Mouse (Mus musculus) liver, embryonic 16.5 days (tissue): Measurements from ENCODE around the gene Oxa1l. TPM values are rescaled to one million over a fixed set of nuclear protein-coding genes. Genes with fewer than 3 reads are reported as not detected.

Experiments used
- ATAC-seq: fragments of 200-750 bp; cut with Nextera tagmentation; 2 replicates; pipeline ENCODE4 v1.8.0; 2017; ENCODE audit warnings: low read depth, mild to moderate bottlenecking, moderate number of reproducible peaks, moderate library complexity
- H3K27ac ChIP-seq: fragments of 300-500 bp; sonication (generic); 2 replicates; pipeline ENCODE4 v1.5.1; 2014; ENCODE audit warnings: mild to moderate bottlenecking, low read length
- H3K27me3 ChIP-seq: fragments of 300-500 bp; sonication (generic); 2 replicates; pipeline ENCODE4 v1.6.1; 2014; ENCODE audit warnings: low read depth, low read length, mixed read lengths; ENCODE audit not compliant: control insufficient read depth, insufficient read depth
- H3K36me3 ChIP-seq: fragments of 300-500 bp; sonication (generic); 2 replicates; pipeline ENCODE4 v1.6.1; 2014; ENCODE audit warnings: mild to moderate bottlenecking; ENCODE audit not compliant: control insufficient read depth, insufficient read depth
- H3K4me1 ChIP-seq: fragments of 300-500 bp; sonication (generic); 2 replicates; pipeline ENCODE4 v1.6.1; 2014; ENCODE audit warnings: low read depth, low read length, mixed read lengths; ENCODE audit not compliant: control insufficient read depth
- H3K4me2 ChIP-seq: fragments of 300-500 bp; sonication (generic); 2 replicates; pipeline ENCODE4 v1.6.1; 2014; ENCODE audit warnings: low read depth, low read length, mixed read lengths
- H3K4me3 ChIP-seq: fragments of 300-500 bp; sonication (generic); 2 replicates; pipeline ENCODE4 v1.5.1; 2014; ENCODE audit warnings: low read depth, mild to moderate bottlenecking, low read length
- H3K9ac ChIP-seq: fragments of 300-500 bp; sonication (generic); 2 replicates; pipeline ENCODE4 v1.6.1; 2014; ENCODE audit warnings: low read depth, low read length
- H3K9me3 ChIP-seq: fragments of 300-500 bp; sonication (generic); replicated peaks from 2 replicates; pipeline ENCODE4 v1.6.1; 2016; ENCODE audit warnings: low read length; ENCODE audit not compliant: control insufficient read depth
- WGBS: fragments of 180-500 bp; shearing (Covaris S2); extraction: QIAGEN DNeasy Blood & Tissue Kit; methylation state at CpG from one replicate; pipeline ENCODE4 v1.1.7; 2014; ENCODE audit not compliant: insufficient replicate concordance; 5-methylcytosine and 5-hydroxymethylcytosine counted together
- polyA plus RNA-seq: library from polyadenylated mRNA; unstranded; fragments of >200 nt; fragmentation: Nextera tagmentation; extraction: Ambion mirVana; gene quantifications from 2 replicates; pipeline ENCODE4 v1.2.1, GENCODE M21; 2015

The Oxa1l gene
- polyA plus RNA-seq, 1 experiment from 2014 or later: 17.9 TPM

DNA sequence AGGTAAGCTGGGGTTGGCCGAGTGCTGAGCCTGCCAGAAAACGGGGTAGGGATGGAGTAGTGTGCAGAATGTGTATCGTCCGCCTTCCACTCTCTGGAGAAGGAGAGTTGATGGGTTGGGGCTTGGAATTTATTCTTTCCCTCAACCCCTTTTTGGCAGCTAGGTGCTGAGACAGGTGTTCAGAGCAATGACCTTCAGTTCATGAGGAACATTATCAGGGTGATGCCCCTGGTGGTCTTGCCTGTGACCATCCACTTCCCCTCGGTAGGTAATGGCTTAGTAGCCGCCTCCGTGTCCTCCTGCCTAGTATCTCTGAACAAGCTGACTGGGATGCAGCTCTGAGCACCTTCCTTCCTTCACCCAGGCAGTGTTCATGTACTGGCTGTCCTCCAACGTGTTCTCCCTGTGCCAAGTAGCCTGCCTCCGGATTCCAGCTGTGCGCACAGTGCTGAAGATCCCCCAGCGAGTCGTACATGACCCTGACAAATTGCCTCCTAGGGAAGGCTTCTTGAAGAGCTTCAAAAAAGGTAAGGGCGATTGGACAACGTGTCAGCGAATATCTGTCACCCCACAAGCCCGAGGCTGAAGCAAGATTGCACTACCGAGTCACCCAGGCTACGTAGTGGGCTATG is 6.9 kb downstream of the Oxa1l start:
- H3K4me3 ChIP-seq: no peak overlapping the region
- H3K27me3 ChIP-seq: no peaks in the 10 kb centered on the region
- H3K4me2 ChIP-seq: no peak overlapping the region
- H3K36me3 ChIP-seq: peaks cover 30% of the 10 kb centered on the region
- WGBS: 84% methylated on average over 18 of the region's 18 CpGs
- H3K4me1 ChIP-seq: no peaks in the 10 kb centered on the region
- no peak for ATAC-seq
- H3K27ac ChIP-seq: no peak overlapping the region
- no peaks in the 10 kb centered on the region for H3K9me3 ChIP-seq
- no peak overlapping the region for H3K9ac ChIP-seq

DNA sequence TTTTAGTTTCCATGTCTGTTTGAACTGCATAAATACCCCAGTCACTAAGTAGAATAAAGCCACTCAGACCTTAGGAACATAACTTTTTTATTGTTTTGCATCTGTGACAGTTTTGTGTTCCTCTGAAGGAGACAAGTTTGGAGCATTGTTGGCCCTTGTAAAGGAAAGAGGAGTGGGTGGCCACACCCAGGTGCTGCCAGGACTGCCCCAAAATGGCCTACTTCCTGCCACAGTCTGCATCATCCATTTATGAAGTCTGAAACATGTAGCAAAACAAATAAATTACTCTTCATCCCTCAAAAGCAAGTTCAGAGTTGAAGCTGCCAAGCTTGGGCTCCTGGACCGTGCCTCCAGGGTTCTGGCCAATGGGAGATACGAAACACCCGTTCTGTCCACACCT is 8.7 kb downstream of the Oxa1l start:
- no peak overlapping the region for H3K4me3 ChIP-seq
- H3K4me1 ChIP-seq: no peaks in the 10 kb centered on the region
- H3K36me3 ChIP-seq: peaks cover 30% of the 10 kb centered on the region
- no peak for ATAC-seq
- no peaks in the 10 kb centered on the region for H3K27me3 ChIP-seq
- no peak overlapping the region for H3K27ac ChIP-seq
- WGBS: 83% methylated on average over 3 of the region's 3 CpGs
- H3K4me2 ChIP-seq: no peak overlapping the region
- no peak overlapping the region for H3K9ac ChIP-seq
- H3K9me3 ChIP-seq: no peaks in the 10 kb centered on the region

DNA sequence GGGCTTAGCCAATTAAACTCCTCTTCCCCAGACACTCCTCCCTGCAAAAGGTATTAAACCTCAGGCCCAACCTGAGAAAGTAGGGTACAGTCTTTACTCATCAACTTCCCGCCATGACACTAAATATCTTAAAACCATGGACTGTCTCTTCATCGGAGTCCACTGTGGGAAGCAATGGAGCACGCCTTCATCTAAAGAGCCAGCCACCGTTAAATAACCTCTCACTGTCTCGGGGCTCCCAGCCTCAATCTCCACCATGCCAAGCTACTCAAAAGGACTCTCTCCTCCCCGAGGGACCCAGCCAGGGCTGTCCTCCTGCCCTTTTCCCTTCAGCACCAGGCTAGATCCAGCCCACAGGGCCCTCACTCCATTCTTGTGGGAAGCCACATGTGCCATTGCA is 10.0 kb downstream of the Oxa1l start:
- peaks cover 30% of the 10 kb centered on the region for H3K36me3 ChIP-seq
- ATAC-seq: no peak
- H3K27me3 ChIP-seq: no peaks in the 10 kb centered on the region
- no peaks in the 10 kb centered on the region for H3K4me1 ChIP-seq
- 87% methylated on average over 6 of the region's 6 CpGs for WGBS
- H3K4me2 ChIP-seq: no peak overlapping the region
- no peak overlapping the region for H3K27ac ChIP-seq
- no peak overlapping the region for H3K9ac ChIP-seq
- no peaks in the 10 kb centered on the region for H3K9me3 ChIP-seq
- no peak overlapping the region for H3K4me3 ChIP-seq

DNA sequence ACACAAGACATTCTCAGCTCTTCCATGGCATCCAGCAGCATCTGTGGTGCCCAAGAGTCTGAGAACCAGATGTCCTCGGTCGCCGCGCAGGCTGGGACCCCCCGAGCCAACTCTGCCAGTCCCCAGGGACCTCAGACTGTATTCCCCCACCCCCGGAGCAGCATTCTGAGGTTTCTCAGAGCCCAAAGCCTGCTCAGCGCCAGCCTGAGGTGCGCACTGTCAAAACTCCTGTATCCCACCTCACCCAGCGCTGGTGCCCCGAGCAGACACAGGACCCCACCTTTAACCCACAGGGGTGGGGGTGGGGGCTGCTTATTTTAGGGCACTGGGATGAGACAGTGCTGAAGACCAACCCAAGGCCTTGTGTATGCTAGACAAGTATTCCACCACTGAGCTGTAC is 10.8 kb downstream of the Oxa1l start:
- H3K27ac ChIP-seq: no peak overlapping the region
- no peaks in the 10 kb centered on the region for H3K27me3 ChIP-seq
- no peak overlapping the region for H3K4me3 ChIP-seq
- no peak overlapping the region for H3K9ac ChIP-seq
- no peaks in the 10 kb centered on the region for H3K4me1 ChIP-seq
- 88% methylated on average over 10 of the region's 10 CpGs for WGBS
- ATAC-seq: no peak
- H3K9me3 ChIP-seq: no peaks in the 10 kb centered on the region
- peaks cover 30% of the 10 kb centered on the region for H3K36me3 ChIP-seq
- H3K4me2 ChIP-seq: no peak overlapping the region

DNA sequence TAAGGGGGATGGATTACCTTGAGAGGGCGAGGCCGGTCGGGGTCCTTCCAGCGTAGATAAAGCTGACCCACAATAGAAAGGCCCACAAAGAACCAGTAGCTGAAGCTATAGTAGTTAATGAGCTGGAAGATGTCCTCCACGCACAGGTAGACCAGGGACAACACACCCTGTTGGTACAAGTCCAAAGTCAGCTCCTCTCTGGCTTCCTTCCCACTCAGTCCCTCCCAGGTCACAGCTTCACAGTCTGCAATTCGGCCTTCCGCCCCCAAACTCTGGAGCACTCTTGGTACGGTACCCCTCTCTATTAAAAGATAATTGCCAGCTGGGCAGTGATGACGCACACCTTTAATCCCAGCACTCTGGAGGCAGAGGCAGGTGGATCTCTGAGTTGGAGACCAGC is 12.3 kb downstream of the Oxa1l start:
- no peak overlapping the region for H3K27ac ChIP-seq
- no peak; the same call in 1 of the 2 replicates for ATAC-seq
- WGBS: 79% methylated on average over 9 of the region's 9 CpGs

DNA sequence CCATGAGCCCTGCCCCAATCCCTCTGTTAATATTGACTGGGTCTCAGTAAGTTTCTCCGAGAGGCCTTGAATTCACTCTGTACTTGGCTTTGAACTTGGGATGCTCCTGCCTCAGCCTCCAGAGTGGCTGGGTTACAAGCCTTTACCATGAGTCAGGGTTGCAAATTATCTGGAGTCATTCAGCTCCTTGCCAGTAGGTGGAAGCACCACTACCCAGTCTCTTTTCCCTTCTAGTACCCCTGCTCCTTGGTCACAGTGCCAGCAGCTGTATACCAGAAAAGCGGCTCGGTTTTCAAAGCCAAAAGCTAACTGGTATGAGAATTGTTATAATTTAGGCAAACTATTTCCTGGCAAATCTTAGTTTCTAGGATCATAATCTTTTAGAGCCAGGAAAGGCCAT is 15.3 kb downstream of the Oxa1l start:
- Histone ChIP-seq H3K36me3 (peaks cover 5% of the 10 kb centered on the region; the same call in 1 of the 2 replicates), H3K9me3 (no peaks in the 10 kb centered on the region), H3K4me3 (no peak overlapping the region), H3K4me2 (no peak overlapping the region), H3K27me3 (no peaks in the 10 kb centered on the region), H3K4me1 (peaks cover 7% of the 10 kb centered on the region; the same call in 1 of the 2 replicates), H3K27ac (no peak overlapping the region), H3K9ac (no peak overlapping the region)
- no peak for ATAC-seq
- 41% methylated on average over 3 of the region's 3 CpGs for WGBS

More for the DNA sequence above, 12.3 kb downstream of the Oxa1l start:
- H3K9ac ChIP-seq: no peak overlapping the region
- no peaks in the 10 kb centered on the region for H3K9me3 ChIP-seq
- H3K4me1 ChIP-seq: no peaks in the 10 kb centered on the region
- H3K36me3 ChIP-seq: peaks cover 27% of the 10 kb centered on the region
- no peak overlapping the region for H3K4me3 ChIP-seq
- H3K27me3 ChIP-seq: no peaks in the 10 kb centered on the region
- no peak overlapping the region for H3K4me2 ChIP-seq

DNA sequence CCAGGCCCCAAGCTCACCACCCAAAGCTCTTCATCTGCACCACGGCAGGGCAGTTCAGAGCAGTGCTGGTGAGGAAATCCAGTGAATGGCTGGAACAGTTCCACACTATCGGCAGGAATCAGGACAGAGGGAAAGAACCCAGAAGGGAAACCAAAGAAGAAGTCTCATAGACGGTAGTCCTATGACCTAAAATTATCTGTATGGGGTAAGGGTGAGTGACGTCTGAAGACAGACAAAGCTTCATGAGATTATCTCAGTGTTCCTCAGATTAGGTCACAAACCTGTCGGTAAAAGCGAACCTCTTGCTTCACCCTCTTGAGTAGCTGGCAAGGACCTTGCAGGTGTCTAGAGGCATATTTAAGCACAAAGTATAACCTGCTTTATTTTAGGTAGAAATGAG is 16.5 kb downstream of the Oxa1l start:
- no peak for ATAC-seq
- Histone ChIP-seq H3K9me3 (no peaks in the 10 kb centered on the region), H3K4me1 (peaks cover 12% of the 10 kb centered on the region), H3K4me2 (no peak overlapping the region), H3K36me3 (no peaks in the 10 kb centered on the region), H3K9ac (no peak overlapping the region), H3K27ac (no peak overlapping the region), H3K27me3 (no peaks in the 10 kb centered on the region), H3K4me3 (no peak overlapping the region)
- 68% methylated on average over 6 of the region's 6 CpGs for WGBS

DNA sequence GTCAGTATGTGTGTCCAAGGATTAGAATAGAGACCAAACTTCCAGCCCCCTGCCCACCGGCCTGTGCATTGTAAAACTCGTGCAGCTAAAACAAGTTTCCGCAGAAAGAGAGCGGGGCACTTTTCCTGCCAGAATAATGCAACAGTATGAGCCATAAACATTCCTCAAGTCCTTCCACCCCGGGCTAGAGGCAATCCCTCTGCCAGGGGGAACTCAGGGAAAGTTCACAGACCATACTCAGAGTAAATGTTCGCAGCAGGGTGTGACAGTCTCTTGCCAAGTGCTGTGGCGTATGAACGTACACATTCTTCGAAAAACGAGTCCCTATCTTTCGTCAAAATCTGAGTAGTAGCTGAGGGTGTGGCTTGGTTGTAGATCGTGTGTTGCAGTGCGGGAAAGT is 18.9 kb downstream of the Oxa1l start:
- ATAC-seq: no peak
- Histone ChIP-seq H3K9ac (no peak overlapping the region), H3K27me3 (no peaks in the 10 kb centered on the region), H3K4me3 (no peak overlapping the region), H3K27ac (no peak overlapping the region), H3K4me1 (peaks cover 31% of the 10 kb centered on the region), H3K36me3 (no peaks in the 10 kb centered on the region), H3K4me2 (no peak overlapping the region), H3K9me3 (no peaks in the 10 kb centered on the region)
- 56% methylated on average over 13 of the region's 13 CpGs for WGBS

DNA sequence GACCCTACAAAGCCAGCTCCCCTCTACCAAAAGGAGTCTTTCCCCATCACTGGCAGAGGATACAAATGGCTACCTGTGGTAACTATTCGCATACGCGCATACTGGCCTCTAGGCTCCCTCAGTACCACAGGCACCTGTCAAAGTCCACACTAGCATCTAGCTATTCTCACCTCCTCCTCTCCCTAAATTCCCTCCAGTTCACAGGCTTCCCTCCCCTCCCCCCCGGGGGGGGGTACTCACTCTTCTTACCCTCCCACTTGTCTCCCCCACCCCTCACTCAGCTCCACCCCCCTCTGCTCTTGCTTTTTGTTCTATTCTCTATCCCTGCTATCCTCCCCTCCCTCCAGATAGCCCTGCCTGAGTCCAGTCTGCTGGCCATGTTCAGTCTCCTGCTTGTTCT is 20.0 kb downstream of the Oxa1l start:
- Histone ChIP-seq H3K9me3 (no peaks in the 10 kb centered on the region), H3K27ac (peak overlapping the region; percentile 81; the same call in 1 of the 2 replicates), H3K4me2 (no peak overlapping the region), H3K4me3 (no peak overlapping the region), H3K36me3 (no peaks in the 10 kb centered on the region), H3K9ac (no peak overlapping the region), H3K27me3 (no peaks in the 10 kb centered on the region), H3K4me1 (peaks cover 31% of the 10 kb centered on the region)
- ATAC-seq: no peak
- WGBS: 75% methylated on average over 4 of the region's 4 CpGs
